Mouse (Mus musculus): ENCODE results near the gene Zmiz1.
A peak's percentile ranks its signal among the peaks of the same experiment; 100 is the strongest.

Gene Zmiz1

GRCm38 (mm10) chr14:25511564-25511963 is 52.6 kb downstream of the Zmiz1 start:
- DNase-seq (ENCODE audit: low read depth in 2 of 2, low spot score in 2 of 2): no peak

- no peak for DNase-seq (ENCODE audit: low read depth in 2 of 2, low spot score in 2 of 2)
Measured at GRCm38 (mm10) chr14:25511967-25512366, 53.0 kb downstream of the Zmiz1 start.

- no peak for DNase-seq (ENCODE audit: low read depth in 2 of 2, low spot score in 2 of 2)
Measured at GRCm38 (mm10) chr14:25512803-25513202, 53.8 kb downstream of the Zmiz1 start.

- DNase-seq (ENCODE audit: low read depth in 2 of 2, low spot score in 2 of 2): no peak
Measured at GRCm38 (mm10) chr14:25513496-25513895, 54.5 kb downstream of the Zmiz1 start.

- no peak for DNase-seq (ENCODE audit: low read depth in 2 of 2, low spot score in 2 of 2)
Measured at GRCm38 (mm10) chr14:25514943-25515512, 56.0 kb downstream of the Zmiz1 start.

- DNase-seq (ENCODE audit: low read depth in 2 of 2, low spot score in 2 of 2): no peak
Measured at GRCm38 (mm10) chr14:25515924-25516323, 56.9 kb downstream of the Zmiz1 start.

- DNase-seq (ENCODE audit: low read depth in 2 of 2, low spot score in 2 of 2): peak; percentile 46 to 58
Measured at GRCm38 (mm10) chr14:25516640-25517591, 57.9 kb downstream of the Zmiz1 start.

- no peak for DNase-seq (ENCODE audit: low read depth in 2 of 2, low spot score in 2 of 2)
Measured at GRCm38 (mm10) chr14:25518645-25519044, 59.7 kb downstream of the Zmiz1 start.

GRCm38 (mm10) chr14:25519656-25520055 is 60.7 kb downstream of the Zmiz1 start:
- DNase-seq (ENCODE audit: low read depth in 2 of 2, low spot score in 2 of 2): no peak

GRCm38 (mm10) chr14:25520589-25520988 is 61.6 kb downstream of the Zmiz1 start:
- no peak for DNase-seq (ENCODE audit: low read depth in 2 of 2, low spot score in 2 of 2)

GRCm38 (mm10) chr14:25520991-25521390 is 62.0 kb downstream of the Zmiz1 start:
- DNase-seq (ENCODE audit: low read depth in 2 of 2, low spot score in 2 of 2): no peak

- DNase-seq (ENCODE audit: low read depth in 2 of 2, low spot score in 2 of 2): no peak
Measured at GRCm38 (mm10) chr14:25521500-25521899, 62.5 kb downstream of the Zmiz1 start.

- DNase-seq (ENCODE audit: low read depth in 2 of 2, low spot score in 2 of 2): peak; percentile 28 to 40
Measured at GRCm38 (mm10) chr14:25522415-25522814, 63.4 kb downstream of the Zmiz1 start.

GRCm38 (mm10) chr14:25523230-25524110 is 64.5 kb downstream of the Zmiz1 start:
- DNase-seq (ENCODE audit: low read depth in 2 of 2, low spot score in 2 of 2): no peak

GRCm38 (mm10) chr14:25524111-25524495 is 65.1 kb downstream of the Zmiz1 start:
- no peak for DNase-seq (ENCODE audit: low read depth in 2 of 2, low spot score in 2 of 2)

GRCm38 (mm10) chr14:25524884-25525283 is 65.9 kb downstream of the Zmiz1 start:
- no peak for DNase-seq (ENCODE audit: low read depth in 2 of 2, low spot score in 2 of 2)

- no peak for DNase-seq (ENCODE audit: low read depth in 2 of 2, low spot score in 2 of 2)
Measured at GRCm38 (mm10) chr14:25525729-25526128, 66.7 kb downstream of the Zmiz1 start.

- no peak for DNase-seq (ENCODE audit: low read depth in 2 of 2, low spot score in 2 of 2)
Measured at GRCm38 (mm10) chr14:25526872-25527271, 67.9 kb downstream of the Zmiz1 start.

GRCm38 (mm10) chr14:25527321-25527720 is 68.3 kb downstream of the Zmiz1 start:
- DNase-seq (ENCODE audit: low read depth in 2 of 2, low spot score in 2 of 2): no peak

GRCm38 (mm10) chr14:25530342-25530741 is 71.4 kb downstream of the Zmiz1 start:
- DNase-seq (ENCODE audit: low read depth in 2 of 2, low spot score in 2 of 2): no peak

GRCm38 (mm10) chr14:25530815-25531214 is 71.8 kb downstream of the Zmiz1 start:
- DNase-seq (ENCODE audit: low read depth in 2 of 2, low spot score in 2 of 2): no peak
